Comparison of ENCODE assay signal across 27 mouse cellular contexts in genomic region chr6:145608693-145609092, GRCm38 (mm10). TPM values are rescaled to one million over a fixed set of nuclear protein-coding genes. Genes with fewer than 3 reads are reported as not detected.
DNase-seq lines count a peak whose midpoint lies in the region; ATAC-seq and TF ChIP-seq lines count a peak whose summit lies in the region.
"Had no signal": no experiment of that assay in that cellular context is flagged by ENCODE, and none has a peak within 500 bp of the region (broad histone marks: within the 10 kb centered on the region; RNA-seq: fewer than 3 reads in every experiment).

No protein-coding gene starts in this region.

- H3K4me1 ChIP-seq in intestine, embryonic 16.5 days (ENCODE audit: control insufficient read depth, insufficient read depth, low read length), result no peaks in the 10 kb centered on the region
- no peaks in the 10 kb centered on the region for H3K4me1 ChIP-seq in intestine, postnatal 0 days (replicated peaks; ENCODE audit: control insufficient read depth, insufficient read depth, low read length)
- peaks cover 25% of the 10 kb centered on the region for H3K4me1 ChIP-seq in limb, embryonic 10.5 days
- peaks cover 31% of the 10 kb centered on the region for H3K4me1 ChIP-seq in limb, embryonic 13.5 days

- peak overlapping the region; percentile 55 for H3K27ac ChIP-seq in intestine, embryonic 16.5 days (ENCODE audit: low read length)
- H3K27ac ChIP-seq in intestine, postnatal 0 days (ENCODE audit: low read depth, low read length), result no peak overlapping the region
- 0 out of 2 replicates have a peak overlapping the region, but pooled peaks have one; percentile 26 for H3K27ac ChIP-seq in limb, embryonic 10.5 days
- H3K27ac ChIP-seq in limb, embryonic 13.5 days, result 0 out of 2 replicates have a peak overlapping the region, but pooled peaks have one; percentile 15
- H3K27ac ChIP-seq: embryonic facial prominence, embryonic 10.5 days; embryonic facial prominence, embryonic 12.5 days; forebrain, embryonic 13.5 days; forebrain, embryonic 15.5 days had no signal

- 88% methylated on average over 5 of the region's 5 CpGs for WGBS in intestine, embryonic 16.5 days
- WGBS in intestine, postnatal 0 days, result 89% methylated on average over 5 of the region's 5 CpGs
- 88% methylated on average over 5 of the region's 5 CpGs for WGBS in limb, embryonic 10.5 days
- 83% methylated on average over 5 of the region's 5 CpGs for WGBS in limb, embryonic 13.5 days

- H3K4me3 ChIP-seq in intestine, embryonic 16.5 days (ENCODE audit: low read length), result no peak overlapping the region
- H3K4me3 ChIP-seq in intestine, postnatal 0 days (ENCODE audit: low read depth, low read length), result no peak overlapping the region
- H3K4me3 ChIP-seq in limb, embryonic 10.5 days, result no peak overlapping the region
- H3K4me3 ChIP-seq in limb, embryonic 13.5 days, result no peak overlapping the region
- H3K4me3 ChIP-seq: embryonic facial prominence, embryonic 10.5 days; embryonic facial prominence, embryonic 12.5 days; forebrain, embryonic 13.5 days; forebrain, embryonic 15.5 days had no signal

- H3K4me2 ChIP-seq in intestine, embryonic 16.5 days (ENCODE audit: low read depth, low read length), result no peak overlapping the region
- no peak overlapping the region for H3K4me2 ChIP-seq in intestine, postnatal 0 days (replicated peaks; ENCODE audit: low read depth)
- no peak overlapping the region for H3K4me2 ChIP-seq in limb, embryonic 13.5 days (replicated peaks)
- H3K4me2 ChIP-seq: embryonic facial prominence, embryonic 12.5 days; forebrain, embryonic 13.5 days; forebrain, embryonic 15.5 days had no signal

- no peak overlapping the region for H3K9ac ChIP-seq in intestine, embryonic 16.5 days (ENCODE audit: low read depth, low read length)
- no peak overlapping the region for H3K9ac ChIP-seq in intestine, postnatal 0 days (ENCODE audit: low read depth, low read length)
- H3K9ac ChIP-seq in limb, embryonic 13.5 days, result no peak overlapping the region
- H3K9ac ChIP-seq: embryonic facial prominence, embryonic 12.5 days; forebrain, embryonic 13.5 days; forebrain, embryonic 15.5 days had no signal

- H3K27me3 ChIP-seq in intestine, embryonic 16.5 days (replicated peaks; ENCODE audit: control insufficient read depth, insufficient read depth, low read length), result no peaks in the 10 kb centered on the region
- no peaks in the 10 kb centered on the region for H3K27me3 ChIP-seq in intestine, postnatal 0 days (replicated peaks; ENCODE audit: control insufficient read depth, insufficient read depth, low read length)
- no peaks in the 10 kb centered on the region for H3K27me3 ChIP-seq in limb, embryonic 10.5 days (ENCODE audit: low read depth, poor library complexity, severe bottlenecking)
- no peaks in the 10 kb centered on the region for H3K27me3 ChIP-seq in limb, embryonic 13.5 days
- H3K27me3 ChIP-seq: CH12.LX; embryonic facial prominence, embryonic 12.5 days; forebrain, embryonic 13.5 days; forebrain, embryonic 15.5 days; Patski had no signal

- H3K36me3 ChIP-seq in intestine, embryonic 16.5 days (ENCODE audit: control insufficient read depth, insufficient read depth, low read length), result no peaks in the 10 kb centered on the region
- H3K36me3 ChIP-seq in intestine, postnatal 0 days (ENCODE audit: control insufficient read depth, insufficient read depth), result no peaks in the 10 kb centered on the region
- H3K36me3 ChIP-seq in limb, embryonic 10.5 days, result no peaks in the 10 kb centered on the region
- no peaks in the 10 kb centered on the region for H3K36me3 ChIP-seq in limb, embryonic 13.5 days
- H3K36me3 ChIP-seq: embryonic facial prominence, embryonic 10.5 days; embryonic facial prominence, embryonic 12.5 days; forebrain, embryonic 15.5 days; G1E had no signal

- no peak for DNase-seq in limb, embryonic 10.5 days (ENCODE audit: low spot score)
- DNase-seq: adrenal gland, adult 8-10 months; adrenal gland, postnatal 14 days; adrenal gland, postnatal 36 days; B cell, adult 2 months; cerebellum, adult 11-12 months; cerebellum, adult 2 months; cerebellum, adult 9-10 months; cerebellum, postnatal 10 days; cerebellum, postnatal 25 days had no signal

- no peaks in the 10 kb centered on the region for H3K9me3 ChIP-seq in intestine, embryonic 16.5 days (ENCODE audit: control insufficient read depth, low read length)
- H3K9me3 ChIP-seq in intestine, postnatal 0 days (ENCODE audit: control insufficient read depth), result no peaks in the 10 kb centered on the region
- no peaks in the 10 kb centered on the region for H3K9me3 ChIP-seq in limb, embryonic 10.5 days (replicated peaks)
- no peaks in the 10 kb centered on the region for H3K9me3 ChIP-seq in limb, embryonic 13.5 days
- H3K9me3 ChIP-seq: embryonic facial prominence, embryonic 10.5 days; embryonic facial prominence, embryonic 12.5 days; forebrain, embryonic 13.5 days; forebrain, embryonic 15.5 days had no signal

- no peak for ATAC-seq in intestine, embryonic 16.5 days
- no peak for ATAC-seq in intestine, postnatal 0 days
- ATAC-seq in limb, embryonic 13.5 days (ENCODE audit: low FRiP score, low read depth), result no peak
- ATAC-seq in megakaryocyte progenitor cell, adult 5-6 weeks (replicated peaks; ENCODE audit: poor library complexity), result no peak
- ATAC-seq: activated CD4-positive, CD25-positive, alpha-beta regulatory T cell, adult 4 months; CD4-positive, CD25-positive, alpha-beta regulatory T cell, adult 4 months; forebrain, embryonic 13.5 days; forebrain, embryonic 15.5 days; Patski had no signal

- no peak for TF ChIP-seq CTCF in intestine, postnatal 0 days (IDR thresholded peaks at IDR 0.05; ENCODE audit: low read depth)

RNA-seq across cellular contexts. Expression of gene Lmntd1, which starts 5.4 kb away (rescaled TPM):
- polyA plus RNA-seq in intestine, embryonic 16.5 days (2015; fragmentation: Nextera tagmentation; extraction: Ambion mirVana), result 0.54 and 0.75 TPM in 2 replicates
- 0.29 and 0.61 TPM in 2 replicates for polyA plus RNA-seq in intestine, postnatal 0 days (2015; fragmentation: Nextera tagmentation; extraction: Ambion mirVana)
- polyA plus RNA-seq in limb, embryonic 10.5 days (2016; fragmentation: Nextera tagmentation; extraction: Ambion mirVana), result 0.04 TPM in 1 of 2 replicates, not detected in the other
- 0.50 TPM in 2 replicates for polyA plus RNA-seq in limb, embryonic 13.5 days (2015; fragmentation: Nextera tagmentation; extraction: Ambion mirVana)
- not detected in 2 replicates for total RNA-seq in megakaryocyte progenitor cell, adult 5-6 weeks (2015)
- total RNA-seq in megakaryocyte progenitor cell, adult 5-6 weeks (2017), result not detected in 2 replicates
- polyA plus RNA-seq: CD4-positive, CD25-positive, alpha-beta regulatory T cell, adult 4 months; G1E; Patski had no signal

RNA-seq across cellular contexts. Expression of gene Tuba3b, which starts 6.9 kb away (rescaled TPM):
- not detected in 2 replicates for polyA plus RNA-seq in intestine, embryonic 16.5 days (2015; fragmentation: Nextera tagmentation; extraction: Ambion mirVana)
- not detected in 2 replicates for polyA plus RNA-seq in intestine, postnatal 0 days (2015; fragmentation: Nextera tagmentation; extraction: Ambion mirVana)
- polyA plus RNA-seq in limb, embryonic 10.5 days (2016; fragmentation: Nextera tagmentation; extraction: Ambion mirVana), result not detected in 2 replicates
- polyA plus RNA-seq in limb, embryonic 13.5 days (2015; fragmentation: Nextera tagmentation; extraction: Ambion mirVana), result not detected in 2 replicates
- total RNA-seq in megakaryocyte progenitor cell, adult 5-6 weeks (2015), result not detected in 2 replicates
- not detected in 2 replicates for total RNA-seq in megakaryocyte progenitor cell, adult 5-6 weeks (2017)
- total RNA-seq: adrenal gland, adult 18-20 months; adrenal gland, postnatal 14 days; adrenal gland, postnatal 36 days; CH12.LX; G1E had no signal
- polyA plus RNA-seq: activated CD4-positive, CD25-positive, alpha-beta regulatory T cell, adult 4 months; CD4-positive, CD25-positive, alpha-beta regulatory T cell, adult 4 months; cerebellum, adult 2 months; cortical plate, adult 2 months; embryonic facial prominence, embryonic 10.5 days; embryonic facial prominence, embryonic 12.5 days; embryonic facial prominence, embryonic 14.5 days; forebrain, embryonic 11.5 days; forebrain, embryonic 13.5 days; forebrain, embryonic 15.5 days; G1E; Patski had no signal
